Mouse (Mus musculus): ENCODE data around the gene Dnmt1.

- 0 out of 2 replicates have a peak, but pooled peaks have one; percentile 27 for TF ChIP-seq CTCF (IDR thresholded peaks at IDR 0.05; ENCODE audit: low read depth)
- TF ChIP-seq EP300 (optimal IDR thresholded peaks at IDR 0.05) = peak; percentile 56
These were observed 71.8 kb downstream of the Dnmt1 start, which contains the start of gene Ppan for GRCm38 (mm10) chr9:20887704-20888385.
